16 mouse cellular contexts compared by ENCODE assay signal in genomic region chr1:65281756-65282155, GRCm38 (mm10).
"Had no signal": no experiment of that assay in that cellular context is flagged by ENCODE, and none has a peak within 500 bp of the region (broad histone marks: within the 10 kb centered on the region; RNA-seq: fewer than 3 reads in every experiment).

Pth2r (plus strand) TSS chr1:65282056.

- DNase-seq: cerebellum, adult 9-10 months; cerebellum, adult 9-11 months; cerebellum, postnatal 10 days; cerebellum, postnatal 14 days; cerebellum, postnatal 25 days; cerebellum, postnatal 36 days; embryo, embryonic 11 days; forebrain, postnatal 0 days; gastrocnemius, adult 2 months; gastrocnemius, postnatal 10 days; gastrocnemius, postnatal 14 days; gastrocnemius, postnatal 25 days; gastrocnemius, postnatal 36 days; heart, adult 11 months; heart, adult 18-20 months; heart, adult 2 months had no signal
